Mouse (Mus musculus): ENCODE results near the gene Mcrip2. TPM values are rescaled to one million over a fixed set of nuclear protein-coding genes. Genes with fewer than 3 reads are reported as not detected.

Gene Mcrip2
- total and polyA plus RNA-seq, 2 experiments: 26.1 to 139 TPM

DNA sequence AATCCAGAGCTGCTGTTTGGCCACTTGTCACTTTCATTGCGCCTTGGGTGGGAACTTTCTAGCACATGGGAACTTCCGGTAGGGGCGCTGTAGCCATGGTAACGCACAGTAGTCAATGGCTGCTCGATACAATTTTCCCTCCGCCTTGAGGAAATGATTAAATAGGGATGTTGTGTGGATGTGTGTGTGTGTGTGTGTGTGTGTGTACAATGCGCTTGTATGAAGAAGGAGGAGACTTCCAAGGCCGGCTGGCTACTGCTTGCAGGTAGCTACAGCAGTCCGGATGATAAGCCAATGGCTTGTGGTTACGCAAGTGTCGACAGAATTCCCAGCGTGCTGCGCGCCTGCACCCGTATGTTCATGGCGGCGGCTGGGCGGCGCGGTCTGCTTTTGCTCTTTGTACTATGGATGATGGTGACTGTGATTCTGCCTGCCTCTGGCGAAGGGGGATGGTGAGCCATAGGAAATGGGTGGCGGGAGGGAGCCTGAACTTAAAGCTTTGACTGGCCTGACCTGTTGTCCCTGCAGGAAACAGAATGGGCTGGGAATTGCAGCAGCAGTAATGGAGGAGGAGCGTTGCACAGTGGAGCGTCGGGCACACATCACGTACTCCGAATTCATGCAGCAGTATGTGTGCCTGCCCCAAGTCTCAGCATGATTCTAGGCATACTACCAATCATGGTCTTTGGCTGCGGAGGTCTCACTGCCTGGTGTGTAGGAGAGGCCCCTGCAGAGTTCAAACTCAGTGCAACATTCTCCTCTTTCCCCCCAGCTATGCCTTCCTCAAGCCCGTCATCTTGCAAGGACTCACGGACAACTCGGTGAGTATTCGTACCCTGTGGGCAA is 39.6 kb downstream of the Mcrip2 start, which contains the start of gene Jmjd8:
Gene Jmjd8, plus strand, starts transcription at position 156 of the 846 bp plus-strand sequence.
- Histone ChIP-seq H3K27ac (replicated peaks; ENCODE audit: insufficient read depth, low read depth, low read length) (peak within 1 kb of the TSS; percentile 69), H3K27me3 (ENCODE audit: control insufficient read depth, insufficient read depth, low read length) (no peaks in the 10 kb centered on the region), H3K36me3 (ENCODE audit: control insufficient read depth, insufficient read depth, low read length) (0 out of 2 replicates have a peak, but pooled peaks cover 4% of the 10 kb centered on the region), H3K4me3 (ENCODE audit: insufficient read depth, low read depth, low read length) (peak within 1 kb of the TSS; percentile 64), H3K79me2 (ENCODE audit: control insufficient read depth, insufficient read depth, low read length) (peaks cover 22% of the 10 kb centered on the region), H3K4me1 (ENCODE audit: control insufficient read depth, insufficient read depth, low read length) (peaks cover 31% of the 10 kb centered on the region), H3K9ac (ENCODE audit: low read depth, low read length) (peak within 1 kb of the TSS; percentile 78)
- DNase-seq (ENCODE audit: extremely low read depth, low read depth, low spot score): peak; percentile 81
- under 1% methylated on average over 32 of the region's 32 CpGs for WGBS
- TF ChIP-seq POLR2A (IDR thresholded peaks at IDR 0.05; ENCODE audit: extremely low read depth, insufficient read depth, low read length) (peak; percentile 50; the same call in 1 of the 2 replicates), CTCF (IDR thresholded peaks at IDR 0.05; ENCODE audit: low read depth, low read length) (peak; percentile 44; the same call in 1 of the 2 replicates)

DNA sequence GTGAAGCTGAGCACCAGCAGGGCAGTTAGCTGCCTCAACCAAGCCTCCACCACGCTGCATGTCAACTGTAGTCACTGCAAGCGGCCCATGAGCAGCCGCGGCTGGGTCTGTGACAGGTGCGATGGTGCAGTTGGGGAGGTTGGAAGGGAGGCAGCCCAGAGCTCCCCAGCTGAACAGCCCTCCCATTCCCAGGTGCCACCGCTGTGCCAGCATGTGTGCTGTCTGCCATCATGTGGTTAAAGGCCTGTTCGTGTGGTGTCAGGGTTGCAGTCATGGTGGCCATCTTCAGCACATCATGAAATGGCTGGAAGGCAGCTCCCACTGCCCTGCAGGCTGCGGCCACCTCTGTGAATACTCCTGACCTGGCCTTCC is 40.4 kb downstream of the Mcrip2 start:
- Histone ChIP-seq H3K4me3 (ENCODE audit: insufficient read depth, low read depth, low read length) (no peak overlapping the region), H3K4me1 (ENCODE audit: control insufficient read depth, insufficient read depth, low read length) (peaks cover 31% of the 10 kb centered on the region), H3K36me3 (ENCODE audit: control insufficient read depth, insufficient read depth, low read length) (0 out of 2 replicates have a peak, but pooled peaks cover 4% of the 10 kb centered on the region), H3K79me2 (ENCODE audit: control insufficient read depth, insufficient read depth, low read length) (peaks cover 25% of the 10 kb centered on the region), H3K27ac (replicated peaks; ENCODE audit: insufficient read depth, low read depth, low read length) (no peak overlapping the region), H3K27me3 (ENCODE audit: control insufficient read depth, insufficient read depth, low read length) (no peaks in the 10 kb centered on the region), H3K9ac (ENCODE audit: low read depth, low read length) (no peak overlapping the region)
- TF ChIP-seq POLR2A (IDR thresholded peaks at IDR 0.05; ENCODE audit: extremely low read depth, insufficient read depth, low read length) (no peak), CTCF (IDR thresholded peaks at IDR 0.05; ENCODE audit: low read depth, low read length) (no peak)
- 90% methylated on average over 8 of the region's 8 CpGs for WGBS
- no peak for DNase-seq (ENCODE audit: extremely low read depth, low read depth, low spot score)

- Histone ChIP-seq H3K4me3 (ENCODE audit: insufficient read depth, low read depth, low read length) (no peak overlapping the region), H3K27me3 (ENCODE audit: control insufficient read depth, insufficient read depth, low read length) (no peaks in the 10 kb centered on the region), H3K9ac (ENCODE audit: low read depth, low read length) (no peak overlapping the region), H3K79me2 (ENCODE audit: control insufficient read depth, insufficient read depth, low read length) (peaks cover 25% of the 10 kb centered on the region), H3K36me3 (ENCODE audit: control insufficient read depth, insufficient read depth, low read length) (0 out of 2 replicates have a peak, but pooled peaks cover 4% of the 10 kb centered on the region), H3K27ac (replicated peaks; ENCODE audit: insufficient read depth, low read depth, low read length) (no peak overlapping the region), H3K4me1 (ENCODE audit: control insufficient read depth, insufficient read depth, low read length) (peaks cover 31% of the 10 kb centered on the region)
- 94% methylated on average over 22 of the region's 22 CpGs for WGBS
- no peak for DNase-seq (ENCODE audit: extremely low read depth, low read depth, low spot score)
- TF ChIP-seq CTCF (IDR thresholded peaks at IDR 0.05; ENCODE audit: low read depth, low read length) (no peak), POLR2A (IDR thresholded peaks at IDR 0.05; ENCODE audit: extremely low read depth, insufficient read depth, low read length) (no peak)
Observed at GRCm38 (mm10) chr17:25827546-25828222, 40.9 kb downstream of the Mcrip2 start.

DNA sequence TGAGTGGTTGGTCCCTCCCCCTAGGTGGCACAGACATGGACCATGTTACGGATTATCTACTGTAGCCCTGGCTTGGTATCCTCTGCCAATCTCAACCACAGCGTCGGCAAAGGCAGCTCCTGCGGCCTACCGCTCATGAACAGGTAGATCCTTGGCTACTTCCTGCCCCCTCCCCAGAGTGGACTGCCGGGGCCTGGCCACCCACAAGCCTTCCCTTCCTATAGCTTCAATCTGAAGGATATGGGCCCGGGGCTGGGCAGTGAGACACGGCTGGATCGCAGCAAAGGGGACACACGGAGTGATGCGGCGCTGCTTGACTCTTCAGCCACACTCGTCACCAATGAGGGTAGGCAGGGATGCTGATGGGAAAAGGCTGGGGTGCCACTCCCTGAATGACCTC is 41.6 kb downstream of the Mcrip2 start:
- DNase-seq (ENCODE audit: extremely low read depth, low read depth, low spot score): no peak
- no peaks in the 10 kb centered on the region for H3K27me3 ChIP-seq (ENCODE audit: control insufficient read depth, insufficient read depth, low read length)
- TF ChIP-seq POLR2A (IDR thresholded peaks at IDR 0.05; ENCODE audit: extremely low read depth, insufficient read depth, low read length): no peak
- no peak for TF ChIP-seq CTCF (IDR thresholded peaks at IDR 0.05; ENCODE audit: low read depth, low read length)
- H3K36me3 ChIP-seq (ENCODE audit: control insufficient read depth, insufficient read depth, low read length): 0 out of 2 replicates have a peak, but pooled peaks cover 4% of the 10 kb centered on the region
- H3K4me3 ChIP-seq (ENCODE audit: insufficient read depth, low read depth, low read length): no peak overlapping the region
- H3K4me1 ChIP-seq (ENCODE audit: control insufficient read depth, insufficient read depth, low read length): peaks cover 31% of the 10 kb centered on the region
- WGBS: 96% methylated on average over 13 of the region's 13 CpGs
- no peak overlapping the region for H3K27ac ChIP-seq (replicated peaks; ENCODE audit: insufficient read depth, low read depth, low read length)
- H3K9ac ChIP-seq (ENCODE audit: low read depth, low read length): no peak overlapping the region
- peaks cover 25% of the 10 kb centered on the region for H3K79me2 ChIP-seq (ENCODE audit: control insufficient read depth, insufficient read depth, low read length)

DNA sequence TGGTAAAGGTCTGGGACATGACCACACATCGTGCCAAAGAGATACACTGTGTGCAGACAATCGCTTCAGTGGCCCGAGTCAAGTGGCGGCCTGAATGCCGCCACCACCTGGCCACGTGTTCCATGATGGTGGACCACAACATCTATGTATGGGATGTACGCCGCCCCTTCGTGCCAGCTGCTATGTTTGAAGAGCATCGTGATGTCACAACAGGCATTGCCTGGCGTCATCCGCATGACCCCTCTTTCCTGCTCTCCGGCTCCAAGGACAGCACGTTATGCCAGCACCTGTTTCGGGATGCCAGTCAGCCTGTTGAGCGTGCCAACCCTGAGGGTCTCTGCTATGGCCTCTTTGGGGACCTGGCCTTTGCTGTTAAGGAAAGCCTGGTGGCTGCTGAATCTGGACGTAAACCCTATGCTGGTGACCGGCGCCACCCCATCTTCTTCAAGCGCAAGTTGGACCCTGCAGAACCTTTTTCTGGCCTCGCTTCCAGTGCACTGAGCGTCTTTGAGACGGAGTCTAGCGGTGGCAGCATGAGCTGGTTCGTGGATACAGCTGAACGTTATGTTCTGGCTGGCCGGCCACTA is 42.5 kb downstream of the Mcrip2 start:
- Histone ChIP-seq H3K27me3 (ENCODE audit: control insufficient read depth, insufficient read depth, low read length) (no peaks in the 10 kb centered on the region), H3K9ac (ENCODE audit: low read depth, low read length) (no peak overlapping the region), H3K27ac (replicated peaks; ENCODE audit: insufficient read depth, low read depth, low read length) (no peak overlapping the region), H3K36me3 (ENCODE audit: control insufficient read depth, insufficient read depth, low read length) (0 out of 2 replicates have a peak, but pooled peaks cover 4% of the 10 kb centered on the region), H3K4me1 (ENCODE audit: control insufficient read depth, insufficient read depth, low read length) (peaks cover 22% of the 10 kb centered on the region), H3K79me2 (ENCODE audit: control insufficient read depth, insufficient read depth, low read length) (peaks cover 17% of the 10 kb centered on the region), H3K4me3 (ENCODE audit: insufficient read depth, low read depth, low read length) (no peak overlapping the region)
- no peak for DNase-seq (ENCODE audit: extremely low read depth, low read depth, low spot score)
- TF ChIP-seq POLR2A (IDR thresholded peaks at IDR 0.05; ENCODE audit: extremely low read depth, insufficient read depth, low read length): no peak
- TF ChIP-seq CTCF (IDR thresholded peaks at IDR 0.05; ENCODE audit: low read depth, low read length): no peak
- 97% methylated on average over 27 of the region's 27 CpGs for WGBS
